Mouse (Mus musculus): ENCODE measurements around the gene Vps26a.

- no peak for TF ChIP-seq CTCF (IDR thresholded peaks at IDR 0.05; ENCODE audit: low read depth)
- no peak for TF ChIP-seq EP300 (optimal IDR thresholded peaks at IDR 0.05)
Measured at GRCm38 (mm10) chr10:62520911-62521310, 34.3 kb upstream of the Vps26a start.
